Mouse (Mus musculus): ENCODE measurements around the gene Cym.

Gene Cym

GRCm38 (mm10) chr3:107221608-107222007 is at the start of gene Cym:
TSS of gene Cym (minus strand) at chr3:107221732.
- no peak for DNase-seq (ENCODE audit: low spot score)

GRCm38 (mm10) chr3:107266814-107267345 is 45.3 kb upstream of the Cym start:
- DNase-seq (ENCODE audit: low spot score), result no peak

- no peak for DNase-seq (ENCODE audit: low spot score)
Measured at GRCm38 (mm10) chr3:107261851-107262165, 40.3 kb upstream of the Cym start.

- DNase-seq (ENCODE audit: low spot score), result no peak
Measured at GRCm38 (mm10) chr3:107260956-107261850, 39.7 kb upstream of the Cym start.

- no peak for DNase-seq (ENCODE audit: low spot score)
Measured at GRCm38 (mm10) chr3:107257924-107258323, 36.4 kb upstream of the Cym start.

GRCm38 (mm10) chr3:107256724-107257123 is 35.2 kb upstream of the Cym start:
- DNase-seq (ENCODE audit: low spot score), result no peak

GRCm38 (mm10) chr3:107255992-107256391 is 34.5 kb upstream of the Cym start:
- no peak for DNase-seq (ENCODE audit: low spot score)

GRCm38 (mm10) chr3:107253925-107254324 is 32.4 kb upstream of the Cym start:
- no peak for DNase-seq (ENCODE audit: low spot score)

GRCm38 (mm10) chr3:107252035-107252434 is 30.5 kb upstream of the Cym start:
- no peak for DNase-seq (ENCODE audit: low spot score)

GRCm38 (mm10) chr3:107250320-107250719 is 28.8 kb upstream of the Cym start:
- DNase-seq (ENCODE audit: low spot score), result no peak

- no peak for DNase-seq (ENCODE audit: low spot score)
Measured at GRCm38 (mm10) chr3:107249042-107249441, 27.5 kb upstream of the Cym start.

- no peak for DNase-seq (ENCODE audit: low spot score)
Measured at GRCm38 (mm10) chr3:107246876-107247275, 25.3 kb upstream of the Cym start.

- DNase-seq (ENCODE audit: low spot score), result no peak
Measured at GRCm38 (mm10) chr3:107241389-107242094, 20.0 kb upstream of the Cym start.

GRCm38 (mm10) chr3:107239607-107240006 is 18.1 kb upstream of the Cym start, which contains the start of gene Prok1:
TSS of gene Prok1 (minus strand) at chr3:107239707.
- DNase-seq (ENCODE audit: low spot score), result no peak

- DNase-seq (ENCODE audit: low spot score), result no peak
Measured at GRCm38 (mm10) chr3:107238471-107238980, 17.0 kb upstream of the Cym start.

GRCm38 (mm10) chr3:107238051-107238450 is 16.5 kb upstream of the Cym start:
- no peak for DNase-seq (ENCODE audit: low spot score)

GRCm38 (mm10) chr3:107233945-107234344 is 12.4 kb upstream of the Cym start:
- DNase-seq (ENCODE audit: low spot score), result no peak

- peak; percentile 52 for DNase-seq (ENCODE audit: low spot score)
Measured at GRCm38 (mm10) chr3:107233351-107233813, 11.8 kb upstream of the Cym start.

GRCm38 (mm10) chr3:107231202-107231601 is 9.7 kb upstream of the Cym start:
- no peak for DNase-seq (ENCODE audit: low spot score)

- no peak for DNase-seq (ENCODE audit: low spot score)
Measured at GRCm38 (mm10) chr3:107230527-107230926, 9.0 kb upstream of the Cym start, which contains the start of gene A630076J17Rik. TSS of gene A630076J17Rik (plus strand) at chr3:107230614.

- no peak for DNase-seq (ENCODE audit: low spot score)
Measured at GRCm38 (mm10) chr3:107229822-107230221, 8.3 kb upstream of the Cym start.

- DNase-seq (ENCODE audit: low spot score), result no peak
Measured at GRCm38 (mm10) chr3:107229221-107229620, 7.7 kb upstream of the Cym start.

GRCm38 (mm10) chr3:107225820-107226219 is 4.3 kb upstream of the Cym start:
- no peak for DNase-seq (ENCODE audit: low spot score)
